Mouse (Mus musculus) spleen, postnatal 4 days (tissue): ENCODE results near the gene Cadm4.

Experiments
- DNase-seq, 2 experiments: peaks; one replicate each; pipeline ENCODE4 v3.0.0; 2022; ENCODE audit warnings: low spot score in 2 of 2

The Cadm4 gene

GRCm38 (mm10) chr7:24481474-24482207, at the start of gene Cadm4:
TSS of gene Cadm4 (plus strand) at chr7:24482023.
- DNase-seq: peak; percentile 80 to 91

- no peak for DNase-seq
These were observed 46.5 kb upstream of the Cadm4 start for GRCm38 (mm10) chr7:24435305-24435704.

- no peak for DNase-seq
These were observed 43.8 kb upstream of the Cadm4 start for GRCm38 (mm10) chr7:24437981-24438380.

GRCm38 (mm10) chr7:24439191-24439590, 42.6 kb upstream of the Cadm4 start:
- no peak for DNase-seq

DNA sequence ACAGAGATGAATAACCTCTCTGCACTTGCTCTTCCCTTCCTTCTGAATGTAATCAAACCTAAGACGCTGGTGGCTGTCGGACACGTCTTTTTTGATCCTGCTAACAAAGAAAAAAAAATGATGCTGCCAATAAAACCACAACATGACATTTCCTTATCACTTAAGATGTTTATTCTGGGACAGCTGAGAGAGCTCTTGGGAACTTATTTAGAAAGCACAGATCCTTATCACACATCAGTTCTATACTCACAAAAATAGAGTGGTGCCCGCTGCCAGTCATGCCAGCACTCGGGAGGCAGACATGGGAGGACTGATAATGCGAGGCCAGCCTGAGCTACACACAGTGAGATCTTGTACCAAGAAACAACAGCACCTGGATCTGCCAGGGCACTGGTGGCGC, 41.9 kb upstream of the Cadm4 start:
- no peak for DNase-seq

DNA sequence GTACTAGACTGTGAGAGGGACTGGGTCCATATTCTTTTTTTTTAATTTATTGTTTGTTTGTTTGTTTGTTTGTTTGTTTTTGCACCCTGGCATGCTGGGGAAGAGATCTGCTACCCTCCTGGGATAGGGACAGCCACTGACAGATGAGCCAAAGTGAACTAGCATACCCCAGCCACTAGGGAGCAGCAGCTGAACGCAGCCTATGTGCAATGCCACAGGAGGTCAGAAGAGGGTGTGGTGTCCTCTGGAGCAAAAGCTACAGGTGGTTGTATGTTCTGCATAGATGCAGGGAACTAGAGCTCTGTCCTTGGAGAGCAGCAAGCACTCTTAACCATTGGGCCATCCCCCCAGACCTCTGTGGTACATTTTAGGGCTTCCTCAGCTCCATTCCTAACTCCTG, 40.0 kb upstream of the Cadm4 start:
- DNase-seq: peak; percentile 76 to 87

- peak in 1 of 2 experiments; percentile 53 for DNase-seq
These were observed 39.5 kb upstream of the Cadm4 start for GRCm38 (mm10) chr7:24442313-24442712.

DNA sequence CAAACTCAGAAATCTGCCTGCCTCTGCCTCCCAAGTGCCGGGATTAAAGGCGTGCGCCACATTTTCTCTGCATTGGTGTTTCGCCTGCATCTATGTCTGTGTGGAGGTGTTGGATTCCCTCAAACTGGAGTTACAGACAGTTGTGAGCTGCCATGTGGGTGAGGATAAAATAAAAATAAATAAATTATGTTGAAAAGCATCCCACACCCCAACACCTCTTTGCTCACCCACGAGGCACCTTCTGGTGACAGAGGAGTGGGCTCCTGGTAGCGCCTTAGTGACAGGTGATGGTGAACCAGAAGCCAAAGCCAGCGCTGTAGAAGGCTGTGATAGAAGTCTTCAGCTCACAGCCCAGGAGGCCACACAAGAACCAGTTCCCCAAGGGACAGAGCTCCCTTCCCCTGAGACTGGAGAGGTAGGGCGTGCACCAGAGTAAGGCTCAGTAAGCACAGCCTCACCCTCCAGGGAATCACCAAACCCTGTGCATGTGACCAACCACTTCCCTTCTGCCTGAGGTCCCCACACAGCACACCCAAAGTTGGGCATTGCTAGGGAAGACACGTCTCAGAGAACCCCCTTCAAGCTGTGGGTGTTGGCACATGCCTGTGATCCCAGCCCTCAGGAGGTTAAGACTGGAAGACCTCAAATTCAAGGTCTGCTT, 36.4 kb upstream of the Cadm4 start:
- DNase-seq: peak; percentile 77 to 83

DNA sequence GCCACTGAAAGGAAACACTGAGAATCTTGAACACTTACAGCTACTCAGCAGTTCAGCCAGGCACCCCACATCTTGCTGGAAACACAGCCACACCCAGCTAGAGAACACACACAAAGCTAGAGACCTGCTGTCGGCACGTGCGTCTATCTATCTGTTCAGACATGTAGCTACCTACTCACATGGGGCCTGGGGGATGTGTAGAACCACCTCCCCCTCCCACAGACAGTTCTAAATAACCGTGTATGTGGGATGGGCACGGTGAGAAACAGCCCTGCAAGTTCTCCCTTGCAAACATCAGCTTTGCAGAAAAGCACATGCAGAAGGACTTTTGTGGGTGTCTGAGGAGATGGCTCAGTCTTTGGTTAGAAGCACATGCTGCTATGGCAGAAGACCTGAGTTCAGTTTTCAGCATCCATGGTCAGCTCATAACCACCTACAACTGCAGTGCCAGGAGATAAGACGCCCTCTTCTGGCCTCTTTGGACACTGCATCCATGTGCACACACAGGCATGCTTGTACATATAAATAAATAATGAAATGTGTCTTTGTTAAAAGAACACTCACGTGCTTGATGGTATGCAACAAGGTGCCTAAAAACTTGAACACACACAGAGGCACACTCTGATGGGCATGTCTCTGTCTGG, 35.0 kb upstream of the Cadm4 start:
- no peak for DNase-seq

- DNase-seq: peak in 1 of 2 experiments; percentile 48
These were observed 32.9 kb upstream of the Cadm4 start for GRCm38 (mm10) chr7:24448782-24449517.

DNA sequence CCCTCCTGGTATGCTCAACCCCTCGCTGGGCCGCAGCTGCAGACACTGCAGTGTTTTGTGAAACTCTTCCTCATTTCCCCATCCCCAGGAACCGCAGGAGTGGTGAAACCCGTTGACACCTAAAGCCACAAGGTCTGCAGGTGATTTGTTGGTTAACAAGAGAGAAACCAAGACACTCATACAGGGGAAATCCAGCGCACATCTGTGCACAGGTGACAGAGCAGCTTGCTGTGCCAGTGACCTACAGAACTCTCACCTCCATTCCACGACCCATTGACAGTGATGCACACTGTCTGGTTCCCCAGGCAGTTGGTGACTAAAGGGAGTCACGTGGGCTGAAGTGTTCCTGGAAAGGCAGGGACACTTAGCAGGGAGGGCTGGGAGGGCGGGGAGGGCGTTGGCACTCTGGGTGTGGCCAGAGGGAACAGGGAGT, 31.2 kb upstream of the Cadm4 start:
- DNase-seq: peak in 1 of 2 experiments; percentile 53

GRCm38 (mm10) chr7:24451855-24452311, 29.9 kb upstream of the Cadm4 start, which contains the start of gene Irgc1:
TSS of gene Irgc1 (minus strand) at chr7:24452297.
- DNase-seq: no peak

DNA sequence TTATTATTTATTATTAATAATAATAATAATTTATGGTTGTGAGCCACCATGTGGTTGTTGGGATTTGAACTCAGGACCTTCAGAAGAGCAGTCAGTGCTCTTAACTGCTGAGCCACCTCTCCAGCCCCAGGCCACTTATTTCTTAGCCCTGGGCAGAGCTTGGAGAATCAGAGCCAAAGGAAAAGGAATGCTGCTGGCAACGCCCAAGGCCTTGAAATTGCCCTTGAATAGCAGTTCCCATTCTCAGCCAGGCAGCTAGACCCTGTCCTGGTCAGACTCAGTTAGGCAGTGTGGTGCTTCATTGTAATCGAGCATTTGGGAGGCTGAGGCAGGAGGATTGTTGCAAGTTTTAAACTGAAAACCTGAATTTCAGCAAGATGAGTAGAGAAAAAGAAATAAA, 27.6 kb upstream of the Cadm4 start:
- no peak for DNase-seq

DNA sequence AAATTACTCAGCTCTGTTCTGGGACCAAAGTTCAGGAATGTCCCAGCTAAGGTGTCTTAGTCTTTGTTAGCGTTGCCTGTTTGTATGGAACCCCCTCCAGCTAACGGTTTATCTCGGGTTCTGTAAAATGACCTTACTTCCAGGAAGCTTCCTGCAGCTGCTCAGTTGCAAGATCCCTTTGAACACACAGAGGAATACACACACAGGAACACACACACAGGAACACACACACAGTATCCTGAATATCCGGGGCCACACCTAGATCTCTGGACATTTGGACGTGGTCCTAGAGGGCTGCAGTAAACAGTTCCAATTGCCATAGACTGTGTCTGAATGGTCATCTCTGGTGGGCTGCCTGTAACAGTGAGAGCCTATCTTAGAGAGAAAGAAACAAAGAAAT, 26.1 kb upstream of the Cadm4 start:
- no peak for DNase-seq

DNA sequence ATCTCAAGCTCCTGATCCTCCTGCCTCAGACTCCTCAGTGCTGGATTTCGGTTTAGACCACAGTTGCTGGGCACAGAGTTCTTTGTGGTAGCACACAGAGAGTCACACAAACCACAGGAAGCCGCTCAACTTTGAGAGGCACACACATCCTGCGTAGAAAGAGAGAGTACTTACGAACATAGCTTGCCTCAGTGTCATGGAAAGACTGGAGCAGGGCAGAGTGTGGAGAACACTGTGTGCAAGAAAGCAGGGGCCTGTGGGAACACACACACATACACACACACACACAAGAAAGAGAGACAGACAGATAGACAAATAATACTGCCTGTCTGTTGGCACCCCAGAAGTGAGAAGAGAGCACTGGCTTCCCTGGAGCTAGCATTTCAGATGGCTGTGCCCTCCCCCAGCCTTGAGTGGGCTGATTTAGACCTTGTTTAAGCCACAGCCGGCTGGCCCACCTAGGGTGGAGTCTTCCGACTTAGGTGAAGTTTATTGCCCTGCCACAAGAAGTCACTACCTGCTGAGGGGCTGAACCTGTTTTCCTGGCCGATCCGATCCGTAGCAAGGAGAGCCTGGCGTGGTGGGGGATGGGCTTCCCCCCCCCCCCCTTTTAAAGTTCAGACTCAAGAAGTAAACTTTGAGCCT, 24.0 kb upstream of the Cadm4 start:
- DNase-seq: no peak

- no peak for DNase-seq
These were observed 22.4 kb upstream of the Cadm4 start for GRCm38 (mm10) chr7:24459440-24459839.

GRCm38 (mm10) chr7:24459843-24460242, 22.0 kb upstream of the Cadm4 start:
- no peak for DNase-seq

DNA sequence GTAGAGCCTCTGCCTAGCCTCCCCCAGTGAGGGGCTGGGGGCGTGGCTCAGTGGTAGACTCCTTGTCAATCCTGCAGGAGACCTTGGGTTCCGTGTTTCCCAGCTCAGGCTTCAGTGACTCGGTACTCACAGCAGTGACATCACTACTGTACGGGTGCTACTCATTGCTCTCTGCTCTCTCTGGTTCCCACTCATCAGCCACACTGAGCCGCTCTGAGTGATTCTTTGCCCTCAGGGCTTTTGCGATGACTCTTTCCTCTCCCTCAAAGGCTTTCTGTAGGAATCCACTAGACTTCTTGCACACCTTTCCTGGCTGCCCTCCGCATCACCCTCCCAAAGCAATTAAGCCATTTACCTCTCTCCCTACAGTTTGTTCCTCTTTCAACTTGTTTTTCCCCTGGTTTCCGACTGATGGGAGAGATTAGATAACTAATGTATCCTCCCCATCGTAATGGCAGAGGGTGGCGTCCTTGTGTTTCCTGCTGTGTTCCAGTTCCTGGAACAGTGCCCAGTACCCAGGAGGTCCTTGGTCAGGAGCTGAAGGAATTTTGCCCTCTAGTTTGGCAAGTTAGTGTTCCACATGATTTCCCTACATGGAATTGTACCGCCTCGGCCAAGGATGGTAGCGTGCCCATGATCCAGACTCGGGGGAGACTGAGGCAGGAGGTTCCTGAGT, 20.3 kb upstream of the Cadm4 start:
- no peak for DNase-seq

GRCm38 (mm10) chr7:24462388-24463319, 19.2 kb upstream of the Cadm4 start, which contains the start of gene Plaur:
TSS of gene Plaur (plus strand) at chr7:24462484.
- peak; percentile 46 to 73 for DNase-seq

DNA sequence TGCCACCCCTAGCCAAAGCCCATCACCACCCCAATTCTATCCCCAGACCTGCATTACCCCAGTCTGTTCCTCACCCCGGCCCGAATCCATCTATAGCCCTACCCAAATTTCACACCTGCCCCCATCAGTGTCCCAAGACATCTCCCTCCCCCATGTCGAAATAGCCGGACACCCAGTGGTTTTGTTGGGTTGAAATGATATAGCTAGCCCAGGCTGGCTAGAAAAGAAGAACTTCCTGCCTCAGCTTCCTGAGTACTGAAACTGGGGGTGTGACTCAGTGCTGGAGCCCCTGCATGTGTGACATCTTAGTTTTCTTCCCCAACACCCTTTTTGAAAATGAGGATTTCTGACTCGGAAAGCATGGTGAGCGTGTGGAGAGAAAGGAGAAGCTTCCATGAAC, 15.0 kb upstream of the Cadm4 start:
- DNase-seq: no peak
